Mouse (Mus musculus) lung, postnatal 4 days (tissue): ENCODE data around the gene Nek9.
A peak's percentile ranks its signal among the peaks of the same experiment; 100 is the strongest.

ENCODE experiments used
- DNase-seq, 2 experiments: peaks; one replicate each; pipeline ENCODE4 v3.0.0; 2021

Gene Nek9

GRCm38 (mm10) chr12:85339243-85339729, at the start of gene Nek9:
Gene Nek9 (minus strand): TSS chr12:85339362.
- DNase-seq: peak; percentile 94 to 95

- DNase-seq: no peak
These were observed 46.8 kb upstream of the Nek9 start for GRCm38 (mm10) chr12:85385995-85386375.

- peak; percentile 39 to 56 for DNase-seq
These were observed 46.3 kb upstream of the Nek9 start for GRCm38 (mm10) chr12:85385329-85385994.

GRCm38 (mm10) chr12:85382761-85383680, 43.9 kb upstream of the Nek9 start:
- DNase-seq: no peak

GRCm38 (mm10) chr12:85381570-85381969, 42.4 kb upstream of the Nek9 start:
- DNase-seq: no peak

GRCm38 (mm10) chr12:85380942-85381341, 41.8 kb upstream of the Nek9 start:
- no peak for DNase-seq

GRCm38 (mm10) chr12:85380308-85380707, 41.1 kb upstream of the Nek9 start:
- no peak for DNase-seq

- no peak for DNase-seq
These were observed 39.1 kb upstream of the Nek9 start for GRCm38 (mm10) chr12:85378271-85378670.

- DNase-seq: peak; percentile 91 to 93
These were observed 35.6 kb upstream of the Nek9 start, which contains the start of gene Tmed10 for GRCm38 (mm10) chr12:85374561-85375272. Gene Tmed10 (minus strand): TSS chr12:85374847.

GRCm38 (mm10) chr12:85373591-85374560, 34.7 kb upstream of the Nek9 start:
- peak; percentile 82 to 86 for DNase-seq

- DNase-seq: no peak
These were observed 33.0 kb upstream of the Nek9 start for GRCm38 (mm10) chr12:85372068-85372665.

GRCm38 (mm10) chr12:85368441-85369063, 29.4 kb upstream of the Nek9 start:
- peak in 1 of 2 experiments; percentile 30 for DNase-seq

- DNase-seq: peak in 1 of 2 experiments; percentile 27
These were observed 27.1 kb upstream of the Nek9 start for GRCm38 (mm10) chr12:85366271-85366670.

GRCm38 (mm10) chr12:85362510-85362909, 23.3 kb upstream of the Nek9 start:
- no peak for DNase-seq

- DNase-seq: no peak
These were observed 22.4 kb upstream of the Nek9 start for GRCm38 (mm10) chr12:85361580-85361979.

GRCm38 (mm10) chr12:85361165-85361564, 22.0 kb upstream of the Nek9 start:
- DNase-seq: no peak

GRCm38 (mm10) chr12:85354061-85354460, 14.9 kb upstream of the Nek9 start:
- DNase-seq: no peak

- DNase-seq: peak in 1 of 2 experiments; percentile 18
These were observed 11.5 kb upstream of the Nek9 start for GRCm38 (mm10) chr12:85350407-85351232.

- peak in 1 of 2 experiments; percentile 43 for DNase-seq
These were observed 9.2 kb upstream of the Nek9 start for GRCm38 (mm10) chr12:85348338-85348737.

- DNase-seq: no peak
These were observed 8.0 kb upstream of the Nek9 start for GRCm38 (mm10) chr12:85347196-85347595.
